Mouse (Mus musculus): ENCODE results near the gene Rap1gap.

- no peak for TF ChIP-seq CTCF (IDR thresholded peaks at IDR 0.05; ENCODE audit: low read depth, low read length)
- TF ChIP-seq EP300 (IDR thresholded peaks at IDR 0.05; ENCODE audit: insufficient read depth, low read depth, low read length), result no peak
- TF ChIP-seq POLR2A (IDR thresholded peaks at IDR 0.05; ENCODE audit: insufficient read depth, low read length), result no peak
Measured at GRCm38 (mm10) chr4:137766365-137766764, 101.8 kb downstream of the Rap1gap start.

All from ES-Bruce4 (cell line).